Mouse (Mus musculus): Measurements from ENCODE around the gene Dnajc27.

Dnajc27 gene

DNA sequence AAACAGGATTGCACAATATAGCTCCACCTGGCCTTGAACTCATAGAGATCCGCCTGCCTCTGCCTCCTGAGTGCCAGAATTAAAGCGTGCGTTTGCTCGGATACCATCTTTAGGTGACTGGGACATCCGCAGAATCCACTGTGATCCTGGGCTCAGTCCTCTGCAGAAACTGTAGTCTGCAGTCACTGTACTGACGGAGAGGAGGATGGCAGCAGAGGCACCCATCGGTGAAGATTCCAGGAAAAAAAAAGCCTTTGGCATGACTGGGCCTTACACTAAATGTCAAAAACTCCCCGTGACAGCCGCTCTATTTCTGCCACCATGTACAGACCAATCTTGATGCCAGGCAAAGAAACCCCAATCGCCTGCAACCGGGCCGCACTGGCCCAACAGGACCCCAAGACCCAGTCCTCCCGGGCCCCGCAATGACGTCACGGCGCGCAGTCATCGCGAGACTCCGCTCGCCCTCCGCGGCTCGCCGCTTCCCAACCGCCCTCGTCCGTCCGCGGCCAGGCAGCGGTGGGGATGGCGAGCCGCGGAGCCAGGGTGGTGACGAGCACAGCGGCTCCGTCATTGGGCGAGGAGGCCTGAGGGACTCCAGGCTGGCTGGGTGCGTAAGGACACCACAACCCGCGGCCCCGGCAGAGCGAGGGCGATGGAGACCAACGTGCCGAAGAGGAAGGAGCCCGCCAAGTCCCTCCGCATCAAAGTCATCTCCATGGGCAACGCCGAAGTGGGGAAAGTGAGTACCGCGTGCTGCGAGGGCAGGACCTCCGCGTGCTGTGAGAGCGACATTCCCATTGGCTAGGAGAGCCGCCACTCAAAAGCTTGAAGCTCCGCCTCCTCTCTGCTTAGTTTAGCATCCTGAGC is at the start of gene Dnajc27:
Gene Dnajc27, plus strand, starts transcription at position 452 of the 870 bp plus-strand sequence.
- DNase-seq (ENCODE audit: low spot score), result peak; percentile 99

DNA sequence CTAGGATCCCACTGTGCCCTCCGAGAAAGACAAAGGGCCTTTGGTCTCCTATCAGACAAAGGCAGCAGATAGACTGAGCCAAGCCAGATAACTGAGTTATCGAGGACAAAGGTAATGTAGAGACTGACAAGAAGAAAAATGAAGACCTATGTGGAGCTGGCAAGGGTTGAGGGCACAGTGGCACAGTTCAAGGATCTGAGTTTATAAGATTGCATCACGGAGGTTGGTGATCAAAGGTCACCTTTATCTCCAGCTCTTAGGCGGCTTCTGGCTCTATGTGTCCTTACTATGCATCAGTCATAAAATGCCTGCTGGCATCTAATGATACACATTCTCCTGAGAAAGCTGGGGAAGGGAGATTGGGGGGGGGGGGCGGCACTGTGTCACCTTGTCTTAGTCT is 46.2 kb upstream of the Dnajc27 start:
- DNase-seq (ENCODE audit: low spot score), result no peak

DNA sequence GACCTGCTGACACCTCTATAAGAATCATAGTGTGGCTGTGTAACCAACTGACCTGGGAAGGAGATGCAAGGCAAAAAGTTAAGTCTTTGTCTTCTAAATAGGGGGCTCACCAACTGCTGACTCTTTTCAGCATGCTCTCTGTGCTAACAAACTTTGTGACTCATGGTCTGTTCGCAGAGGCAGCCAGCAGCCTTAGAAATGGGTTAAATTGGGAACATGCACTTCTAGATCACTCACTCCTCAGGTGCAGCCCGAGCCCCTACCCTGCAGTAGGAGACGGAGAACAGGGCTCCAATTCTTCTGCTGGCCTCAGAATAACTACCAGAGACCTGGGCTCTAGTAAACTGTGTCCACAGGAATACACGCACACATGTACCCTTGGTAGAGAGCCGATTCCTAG is 44.9 kb upstream of the Dnajc27 start:
- no peak for DNase-seq (ENCODE audit: low spot score)

DNA sequence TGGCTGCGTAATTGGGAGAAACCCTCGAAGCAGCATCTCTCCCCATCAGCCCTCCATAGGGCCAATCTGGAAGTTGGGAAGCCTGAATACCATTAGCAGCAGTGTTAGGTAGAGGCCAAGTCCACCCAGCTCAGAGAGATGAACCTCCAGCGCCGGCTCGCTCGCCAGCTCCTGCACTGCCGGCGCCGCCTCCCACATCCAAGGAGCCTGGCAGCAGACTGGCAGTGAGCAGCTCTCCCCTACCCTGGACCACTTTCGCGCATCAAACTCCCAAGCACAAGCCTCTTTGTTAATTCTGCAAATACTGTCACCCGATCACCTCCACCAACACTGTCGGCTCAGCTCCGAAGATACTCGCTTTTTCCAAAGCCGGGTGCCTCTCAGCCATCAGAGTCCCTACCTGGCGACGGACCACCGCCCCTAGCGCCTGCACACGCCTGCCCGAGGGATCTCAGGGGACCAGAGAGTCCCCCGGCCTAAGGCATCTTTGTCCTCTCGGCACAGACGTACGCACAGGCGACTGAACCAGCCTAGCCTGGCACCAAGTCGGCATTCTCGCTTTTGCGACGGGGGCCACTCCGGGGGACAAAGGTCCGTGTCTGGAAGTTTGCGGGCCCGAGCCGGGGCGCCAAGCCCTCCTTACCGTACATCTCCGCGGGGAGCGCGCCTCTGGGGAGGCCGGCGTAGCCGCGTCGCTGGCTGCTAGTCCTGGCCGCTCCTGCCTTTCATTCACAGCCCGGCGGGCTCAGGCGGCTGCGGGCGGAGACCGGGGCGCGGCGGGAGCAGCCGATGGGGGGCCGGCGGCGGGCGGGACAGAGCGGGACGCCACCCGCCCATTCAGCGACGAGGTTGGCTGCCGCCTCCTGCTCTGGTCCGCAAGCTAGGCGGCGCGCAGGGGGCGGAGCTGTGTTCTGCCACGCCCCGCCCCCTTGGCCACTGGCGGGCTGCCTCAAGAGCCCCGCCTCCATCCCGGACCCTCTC is 44.0 kb upstream of the Dnajc27 start, which contains the start of gene Efr3b:
Gene Efr3b, minus strand, starts transcription at position 855 of the 981 bp plus-strand sequence.
- DNase-seq (ENCODE audit: low spot score), result peak; percentile 92

DNA sequence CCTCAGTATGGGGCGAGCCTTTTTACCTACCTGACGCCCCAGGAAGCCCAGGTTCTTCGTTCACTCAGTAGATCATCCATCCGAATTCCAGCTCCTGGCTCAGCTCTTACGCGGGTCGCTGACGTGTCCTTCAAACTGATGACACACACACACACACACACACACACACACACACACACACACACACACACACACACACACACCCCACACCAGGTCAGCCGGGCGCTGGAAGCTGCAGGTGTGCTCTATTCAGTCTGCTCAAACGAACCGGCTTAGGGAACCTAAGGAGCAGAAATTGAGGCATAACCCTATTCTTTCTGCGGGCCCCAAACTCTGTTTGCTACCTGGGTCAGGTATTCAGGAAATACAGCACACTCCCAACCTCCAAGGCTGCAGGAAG is 43.3 kb upstream of the Dnajc27 start:
- DNase-seq (ENCODE audit: low spot score), result no peak

DNA sequence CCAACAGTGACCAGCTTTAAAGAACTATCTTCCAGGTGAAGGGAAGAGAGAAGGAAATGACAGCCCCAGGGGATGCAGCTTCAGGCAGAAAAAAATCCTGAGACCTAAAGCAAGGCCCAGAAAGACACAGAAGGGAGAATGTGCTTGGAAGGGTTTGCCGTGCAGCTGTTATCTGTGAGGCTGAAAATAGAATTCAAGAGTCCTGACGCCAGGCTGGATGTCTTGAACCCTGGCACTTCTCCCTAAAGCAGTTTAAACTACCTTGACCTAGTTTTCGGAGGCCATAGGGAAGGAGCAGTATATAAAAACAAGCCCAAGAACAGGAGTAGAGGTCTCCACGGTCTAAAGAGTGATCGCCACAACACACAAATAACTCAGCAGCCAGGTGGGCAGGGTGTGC is 40.0 kb upstream of the Dnajc27 start:
- DNase-seq (ENCODE audit: low spot score), result no peak

DNA sequence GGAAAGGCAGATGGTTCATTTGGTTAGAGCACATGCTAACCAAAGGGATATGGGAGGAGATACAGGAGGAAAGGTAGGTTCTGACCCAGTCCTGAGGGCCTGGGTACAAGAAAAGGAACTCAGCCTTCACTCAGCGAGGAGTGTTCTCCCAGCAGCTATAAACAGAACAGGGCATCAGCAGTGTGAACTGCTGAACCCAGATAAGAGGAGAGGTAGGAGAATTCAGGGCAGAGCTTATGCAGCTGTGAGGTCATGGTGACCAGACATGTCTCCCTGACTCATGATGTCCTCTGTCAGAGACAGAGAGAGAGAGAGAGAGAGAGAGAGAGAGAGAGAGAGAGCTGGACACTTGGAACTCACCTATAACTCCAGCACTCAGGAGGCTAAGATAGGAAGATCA is 36.4 kb upstream of the Dnajc27 start:
- DNase-seq (ENCODE audit: low spot score), result no peak

DNA sequence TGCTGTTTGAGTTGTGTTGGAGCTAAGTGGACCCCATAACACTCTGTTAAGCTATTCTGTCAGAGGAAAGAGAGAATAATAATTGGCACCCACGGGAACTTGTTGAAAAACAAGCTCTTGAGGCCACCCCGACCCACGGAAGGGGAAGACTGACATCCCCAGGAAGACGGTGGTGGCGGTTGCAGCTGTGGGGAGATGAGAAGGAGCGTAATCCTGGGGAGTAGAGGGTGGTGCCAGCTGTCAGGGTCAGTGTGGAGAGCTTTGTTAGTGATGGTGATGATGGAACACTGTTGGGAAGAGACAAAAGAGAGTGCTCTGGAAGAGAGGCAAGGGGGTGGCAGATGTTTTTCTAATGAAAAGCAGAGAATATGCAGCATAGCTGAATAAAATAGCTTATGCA is 34.4 kb upstream of the Dnajc27 start:
- DNase-seq (ENCODE audit: low spot score), result no peak

DNA sequence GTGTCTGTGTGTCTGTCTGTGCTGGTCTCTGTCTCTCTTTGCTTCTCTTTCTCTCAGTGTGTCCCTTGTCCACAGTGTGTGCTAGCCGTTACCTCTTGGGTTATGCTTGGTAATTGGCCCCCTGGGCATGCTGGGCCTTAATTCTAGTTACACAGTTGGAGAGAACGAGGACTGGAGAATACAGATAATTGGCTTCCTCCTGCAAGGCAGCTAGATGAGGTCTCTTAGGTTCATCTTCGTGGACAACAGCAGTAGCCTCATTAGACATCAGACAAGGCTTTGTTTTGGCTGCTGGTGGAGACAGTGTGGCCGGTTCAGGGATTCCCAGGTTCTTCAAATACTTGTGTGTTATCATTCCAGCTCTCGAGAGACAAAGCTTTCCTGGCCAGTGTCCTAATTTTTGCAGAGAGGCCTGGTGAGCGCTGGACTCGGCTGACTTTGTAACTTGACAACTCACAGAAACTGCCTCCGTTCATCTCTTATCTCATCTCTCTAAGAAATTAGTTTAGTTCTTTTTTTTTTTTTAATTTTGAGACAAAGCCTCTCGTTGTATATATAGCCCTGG is 31.4 kb upstream of the Dnajc27 start:
- peak; percentile 34 for DNase-seq (ENCODE audit: low spot score)

DNA sequence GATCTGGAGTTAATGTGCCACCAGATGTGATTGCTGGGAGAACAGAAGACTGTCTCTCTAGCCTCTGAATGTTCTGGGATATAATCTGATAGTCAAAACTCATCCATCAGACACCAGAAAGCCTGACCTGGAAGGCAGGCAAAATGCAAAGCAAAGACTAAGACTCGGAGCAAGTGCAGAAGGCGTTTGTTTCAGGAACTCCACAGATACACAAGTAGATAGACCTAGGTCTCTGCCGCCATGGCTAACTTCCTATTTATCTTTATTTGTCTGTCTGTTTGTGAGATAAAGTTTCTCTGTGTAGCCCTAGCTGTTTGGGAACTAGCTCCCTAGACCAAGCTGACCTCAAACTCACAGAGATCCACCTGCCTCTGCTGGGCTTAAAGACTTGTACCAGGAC is 28.7 kb upstream of the Dnajc27 start:
- no peak for DNase-seq (ENCODE audit: low spot score)

DNA sequence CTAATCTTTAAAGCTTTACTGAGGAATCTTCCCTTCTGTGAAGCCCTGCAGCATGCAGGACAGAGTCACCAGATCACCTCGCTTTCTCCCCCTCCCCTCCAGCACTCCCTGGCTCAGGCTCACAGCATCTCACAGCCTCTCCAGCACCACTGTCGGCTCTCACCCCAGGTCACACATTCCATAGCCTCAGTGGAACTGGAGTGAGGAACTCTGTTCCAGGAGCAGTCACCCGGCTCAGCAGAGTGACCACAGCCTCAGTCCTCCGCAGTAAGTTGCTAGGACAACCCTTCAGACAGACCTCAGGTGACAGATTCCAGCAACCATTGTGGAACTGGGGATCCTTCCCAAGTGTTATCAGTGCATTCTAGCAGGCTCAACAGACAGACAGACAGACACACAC is 27.5 kb upstream of the Dnajc27 start:
- DNase-seq (ENCODE audit: low spot score), result no peak

DNA sequence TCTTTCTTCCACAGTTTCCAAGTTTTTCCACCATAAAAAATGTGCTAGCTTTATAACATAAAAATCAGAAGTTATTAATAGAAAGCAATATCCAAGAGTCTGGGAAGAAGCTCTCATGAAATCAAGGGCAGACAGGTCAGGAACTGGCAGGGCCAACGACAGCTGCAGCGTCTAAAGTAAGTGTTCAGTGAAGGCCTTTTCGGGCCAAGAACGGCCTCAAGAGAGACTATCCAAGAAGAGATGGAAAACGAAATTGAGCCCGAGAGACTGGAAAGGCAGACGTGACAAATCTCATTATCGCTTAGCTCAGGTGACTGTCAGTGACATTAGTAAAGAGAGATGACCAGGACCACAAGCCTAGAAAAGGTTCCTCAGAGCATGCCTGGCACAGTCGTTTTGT is 24.1 kb upstream of the Dnajc27 start:
- no peak for DNase-seq (ENCODE audit: low spot score)

DNA sequence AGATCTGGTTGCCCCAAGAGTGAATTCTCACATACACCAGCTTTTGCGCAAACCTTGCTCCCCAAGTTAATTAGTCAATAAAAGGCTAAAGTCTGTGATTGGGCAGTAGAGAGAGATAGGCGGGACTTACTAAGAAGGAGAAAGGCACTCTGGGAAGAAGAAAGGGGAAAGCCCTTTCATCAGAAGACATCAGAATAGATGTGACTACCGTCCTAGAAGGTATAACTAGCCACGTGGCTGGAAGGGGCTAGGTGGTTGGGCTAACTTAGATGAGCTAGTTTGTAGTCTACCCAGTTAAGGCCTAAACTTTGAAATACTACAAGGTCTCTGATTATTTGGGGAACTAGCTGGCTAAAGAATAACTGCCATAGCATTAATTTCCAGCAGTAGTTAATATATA is 22.7 kb upstream of the Dnajc27 start:
- DNase-seq (ENCODE audit: low spot score), result no peak

DNA sequence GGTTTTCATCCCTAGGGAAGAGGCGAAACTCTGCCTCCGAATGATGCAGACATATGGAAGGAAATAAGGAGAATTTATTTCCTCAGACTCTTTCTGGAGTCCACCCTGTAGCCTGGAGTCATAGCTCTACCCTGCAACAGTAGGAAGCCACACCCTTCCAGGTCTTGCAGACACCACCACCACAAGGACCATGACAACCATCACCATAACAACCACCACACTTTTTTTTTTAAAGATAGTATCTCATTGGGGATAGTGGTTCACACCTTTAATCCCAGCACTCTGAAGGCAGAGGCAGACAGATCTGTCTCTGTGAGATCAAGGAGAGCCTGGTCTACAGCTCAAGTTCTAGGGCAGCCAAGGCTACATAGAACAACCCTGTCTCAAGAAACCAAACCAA is 16.9 kb upstream of the Dnajc27 start:
- no peak for DNase-seq (ENCODE audit: low spot score)

DNA sequence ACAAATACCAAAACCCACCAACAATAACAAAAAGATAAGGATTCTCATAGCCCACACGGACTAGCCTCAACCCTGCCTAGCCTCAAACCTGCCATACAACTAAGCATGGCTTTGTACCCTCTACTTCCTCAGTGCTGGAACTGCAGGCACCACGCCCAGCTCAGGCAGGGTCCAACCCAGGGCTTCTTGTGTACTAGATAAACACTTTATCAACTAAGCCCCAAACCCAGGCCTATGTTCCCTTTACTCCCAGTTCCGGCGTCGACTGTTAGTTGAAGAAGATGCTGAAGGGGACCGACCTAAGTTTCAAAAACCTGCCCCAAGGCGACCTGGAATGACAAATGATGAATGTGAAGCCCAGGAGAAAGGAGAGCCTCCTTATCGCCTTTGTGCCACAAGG is 16.4 kb upstream of the Dnajc27 start:
- no peak for DNase-seq (ENCODE audit: low spot score)

DNA sequence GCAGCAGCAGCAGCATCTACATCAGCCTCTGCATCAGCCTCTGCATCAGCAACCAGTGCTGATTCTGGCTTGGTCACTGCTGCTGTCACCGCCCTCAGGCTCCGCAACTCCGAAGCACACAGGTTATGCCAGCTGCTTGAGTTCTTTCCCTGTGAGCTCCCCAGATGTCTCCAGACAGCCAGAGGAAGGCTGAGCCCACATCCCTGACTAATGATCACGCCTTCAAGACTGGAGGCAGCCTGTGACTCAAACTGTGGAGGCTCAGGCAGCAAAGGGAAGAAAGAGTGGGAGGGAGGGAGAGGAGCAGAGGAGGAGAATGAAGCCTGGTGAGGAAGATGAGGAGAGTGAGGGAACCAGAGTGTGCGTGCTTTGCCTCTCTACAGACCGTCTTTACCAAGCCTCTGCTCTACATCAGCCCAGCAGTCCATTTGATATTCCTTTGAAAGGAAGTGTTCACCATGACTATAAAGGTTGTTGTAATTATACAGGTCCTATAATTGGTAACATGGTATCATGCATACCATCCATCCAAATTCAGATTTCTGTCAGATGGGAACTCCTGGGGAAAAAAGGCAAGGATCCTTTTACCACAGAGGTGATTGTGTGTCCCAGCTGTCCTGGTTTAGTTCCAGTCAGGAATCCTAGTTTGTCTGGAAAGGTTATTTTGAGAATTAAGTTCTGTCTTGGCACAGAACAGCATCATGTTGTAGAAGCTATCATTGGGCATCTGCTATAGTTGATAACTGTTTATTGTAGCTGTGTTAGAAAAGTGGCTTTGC is 15.5 kb upstream of the Dnajc27 start:
- DNase-seq (ENCODE audit: low spot score), result no peak

DNA sequence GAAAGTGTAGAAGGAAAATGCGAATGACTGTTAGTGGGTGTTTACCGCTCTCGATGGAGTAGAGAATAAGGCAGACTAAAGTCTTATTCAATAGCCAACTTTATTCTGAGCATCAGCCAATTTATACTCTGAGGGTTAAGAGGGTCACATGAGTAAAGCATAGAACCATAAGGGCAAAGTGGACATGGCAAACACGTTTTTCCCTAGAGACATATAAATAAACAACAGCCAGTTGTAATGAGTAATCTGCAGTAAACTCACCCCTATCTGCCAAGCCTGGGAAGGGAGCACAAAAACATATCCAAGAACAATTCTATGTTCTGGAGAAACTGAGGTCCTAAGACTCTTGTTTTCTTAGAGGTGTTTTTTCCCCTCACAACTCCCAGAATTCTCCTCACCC is 13.8 kb upstream of the Dnajc27 start:
- no peak for DNase-seq (ENCODE audit: low spot score)

DNA sequence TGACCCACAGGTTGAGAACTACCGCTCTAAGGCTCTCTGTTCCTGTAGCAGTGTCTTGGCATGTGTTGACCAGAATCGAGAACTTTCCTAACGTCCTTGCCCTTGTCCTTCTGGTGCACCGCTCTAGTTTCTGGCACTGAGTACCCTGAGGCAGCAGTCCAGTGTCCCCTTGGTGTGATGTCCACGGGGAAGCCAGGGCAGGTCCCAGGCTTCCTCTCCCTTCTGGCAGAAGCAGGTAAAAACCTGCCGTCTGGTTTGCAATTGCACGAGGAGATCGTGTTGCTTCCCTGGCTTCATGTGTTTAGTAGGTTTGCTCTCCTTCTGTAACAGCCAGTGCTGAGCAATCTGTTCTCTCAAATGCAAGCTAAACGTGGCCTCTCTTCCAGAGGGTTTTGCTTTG is 10.7 kb upstream of the Dnajc27 start:
- DNase-seq (ENCODE audit: low spot score), result no peak

DNA sequence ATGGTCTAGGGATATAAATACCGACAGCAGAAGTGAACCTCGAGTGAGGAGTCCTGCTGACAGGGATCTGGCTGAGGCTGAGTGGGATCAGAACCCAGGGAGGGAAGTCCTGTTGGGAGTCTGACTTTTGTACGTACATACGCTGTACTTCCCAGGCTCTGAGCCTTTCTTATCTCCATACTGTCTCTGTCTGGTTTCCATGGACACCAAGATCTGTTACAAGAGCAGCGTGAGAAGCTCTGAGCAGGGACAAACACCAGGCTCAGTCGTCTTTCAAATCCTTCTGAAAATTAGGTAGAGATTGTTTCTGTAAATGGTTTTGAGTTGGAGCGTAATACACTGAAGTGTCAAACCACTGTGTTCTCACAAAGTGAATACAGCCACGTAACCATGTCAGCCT is 7.0 kb upstream of the Dnajc27 start:
- DNase-seq (ENCODE audit: low spot score), result no peak

DNA sequence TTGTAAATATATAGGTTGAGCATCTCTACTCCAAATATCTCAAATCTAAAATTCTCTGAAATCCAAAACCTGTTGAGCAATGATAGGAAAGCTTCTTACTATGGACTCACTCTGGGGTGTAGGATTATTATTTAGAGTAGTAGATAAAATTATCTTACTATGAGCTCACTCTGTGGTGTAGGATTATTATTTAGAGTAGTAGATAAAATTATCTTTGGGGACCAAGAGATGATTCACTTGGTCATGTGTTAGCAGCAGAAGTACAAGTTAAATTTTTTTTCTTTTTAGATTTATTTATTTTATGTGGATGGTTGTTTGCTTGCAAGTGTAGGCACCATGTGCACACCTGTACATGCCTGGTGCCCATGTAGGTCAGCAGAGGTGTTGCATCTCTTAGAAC is 6.0 kb upstream of the Dnajc27 start:
- DNase-seq (ENCODE audit: low spot score), result no peak

DNA sequence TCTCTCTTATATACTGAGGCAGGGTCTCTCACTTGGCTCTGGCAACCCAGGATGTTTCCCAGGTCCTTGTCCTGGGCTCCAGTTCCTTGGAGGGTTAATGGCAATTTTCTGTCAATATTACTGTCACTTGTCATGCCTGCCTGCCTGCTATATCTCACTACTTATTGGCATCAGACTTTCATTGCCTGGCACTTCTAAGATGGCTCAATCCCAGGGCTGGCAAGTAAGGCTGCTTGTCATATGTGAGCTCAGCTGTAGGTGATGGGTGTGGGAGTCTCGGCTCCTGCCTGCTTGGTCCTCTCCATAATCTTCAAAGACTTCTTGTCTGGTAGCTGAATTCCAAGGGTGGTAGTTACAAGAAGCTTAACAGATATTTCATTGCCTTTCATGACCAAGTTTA is 4.3 kb upstream of the Dnajc27 start:
- DNase-seq (ENCODE audit: low spot score), result no peak

DNA sequence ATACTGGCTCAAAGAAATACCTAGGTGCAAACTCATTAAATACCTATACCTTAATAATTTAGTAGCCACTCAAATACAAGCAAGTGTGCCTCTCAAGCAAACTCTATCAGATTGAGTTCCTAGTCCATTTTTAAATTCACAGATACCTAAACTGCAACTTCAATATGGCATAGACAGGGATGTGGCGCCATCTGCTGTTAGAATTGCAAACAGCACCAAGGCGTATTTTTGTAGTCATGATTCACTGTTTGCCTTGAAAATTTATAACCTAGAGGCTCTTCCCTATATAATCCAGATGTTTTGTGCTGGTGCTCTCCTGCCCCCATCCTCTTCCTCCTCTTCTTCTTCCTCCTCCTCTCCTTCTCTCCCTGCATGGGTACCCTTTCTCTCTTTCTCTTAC is 2.1 kb upstream of the Dnajc27 start:
- peak; percentile 92 for DNase-seq (ENCODE audit: low spot score)

All from retina, embryonic 14.5 days (tissue).